Mouse (Mus musculus) forebrain, embryonic 14.5 days (tissue): ENCODE measurements at regions not wholly inside any gene's neighbourhood (a gene's known extent, or its start where the extent isn't known, plus 50 kb on each side); places are given as distances from the start of the nearest gene placed in this dataset.
"Not testable (repeated sequence)": the region's sequence is repeated elsewhere in the genome, so short reads cannot be mapped to it uniquely, and the experiment has no call there.

Experiments
- ATAC-seq: fragments of 200-750 bp; cut with Nextera tagmentation; 2 replicates; pipeline ENCODE4 v1.8.0; 2017; ENCODE audit warnings: mild to moderate bottlenecking, moderate library complexity
- DNase-seq: peaks from one replicate; pipeline ENCODE4 v3.0.0-alpha.2; 2015; ENCODE audit warnings: low spot score
- H3K27ac ChIP-seq: fragments of 300-500 bp; sonication (generic); 2 replicates; pipeline ENCODE4 v1.5.1; 2014; ENCODE audit warnings: low read depth, mild to moderate bottlenecking, control low read depth, low read length, moderate library complexity
- H3K27me3 ChIP-seq: fragments of 300-500 bp; sonication (generic); replicated peaks from 2 replicates; pipeline ENCODE4 v1.6.1; 2014; ENCODE audit warnings: low read length, control low read depth, mixed read lengths; ENCODE audit not compliant: control insufficient read depth, insufficient read depth
- H3K36me3 ChIP-seq: fragments of 300-500 bp; sonication (generic); 2 replicates; pipeline ENCODE4 v1.6.1; 2014; ENCODE audit warnings: low read length, control low read depth; ENCODE audit not compliant: control insufficient read depth, insufficient read depth
- H3K4me1 ChIP-seq: fragments of 300-500 bp; sonication (generic); 2 replicates; pipeline ENCODE4 v1.6.1; 2014; ENCODE audit warnings: antibody characterized with exemption, low read length, control low read depth; ENCODE audit not compliant: control insufficient read depth, insufficient read depth
- H3K4me2 ChIP-seq: fragments of 300-500 bp; sonication (generic); 2 replicates; pipeline ENCODE4 v1.6.1; 2014; ENCODE audit warnings: mild to moderate bottlenecking, control low read depth, low read length
- H3K4me3 ChIP-seq: fragments of 300-500 bp; sonication (generic); 2 replicates; pipeline ENCODE4 v1.5.1; 2014; ENCODE audit warnings: low read depth, low read length, control low read depth
- H3K9ac ChIP-seq: fragments of 300-500 bp; sonication (generic); 2 replicates; pipeline ENCODE4 v1.6.1; 2014; ENCODE audit warnings: mild to moderate bottlenecking, low read length, control low read depth, moderate library complexity
- H3K9me3 ChIP-seq: fragments of 300-500 bp; sonication (generic); replicated peaks from 2 replicates; pipeline ENCODE4 v1.6.1; 2016; ENCODE audit warnings: low read length, control low read depth, mixed read lengths; ENCODE audit not compliant: control insufficient read depth
- WGBS: fragments of 180-500 bp; shearing (Covaris S2); extraction: QIAGEN DNeasy Blood & Tissue Kit; methylation state at CpG from one replicate; pipeline ENCODE4 v1.1.7; 2014; 5-methylcytosine and 5-hydroxymethylcytosine counted together

GRCm38 (mm10) chr13:52252303-52252702 lies 278.8 kb downstream of the Diras2 start:
- no peaks in the 10 kb centered on the region for H3K9me3 ChIP-seq

GRCm38 (mm10) chr13:52252726-52253125 lies 278.4 kb downstream of the Diras2 start:
- H3K27ac ChIP-seq, H3K4me1 ChIP-seq, DNase-seq, H3K9ac ChIP-seq, H3K27me3 ChIP-seq, H3K9me3 ChIP-seq, ATAC-seq, H3K4me2 ChIP-seq, H3K4me3 ChIP-seq, H3K36me3 ChIP-seq: not testable (repeated sequence)
- WGBS, result 39% methylated on average over 6 of the region's 6 CpGs

More at GRCm38 (mm10) chr13:52252303-52252702, 278.8 kb downstream of the Diras2 start:
- no peak overlapping the region for H3K4me3 ChIP-seq
- no peak overlapping the region for H3K27ac ChIP-seq
- no peaks in the 10 kb centered on the region for H3K36me3 ChIP-seq
- WGBS, result 62% methylated on average over 4 of the region's 4 CpGs
- H3K4me1 ChIP-seq, result no peaks in the 10 kb centered on the region
- no peak overlapping the region for H3K4me2 ChIP-seq
- no peak for ATAC-seq
- H3K27me3 ChIP-seq, result 0 out of 2 replicates have a peak, but pooled peaks cover 2% of the 10 kb centered on the region
- H3K9ac ChIP-seq, result no peak overlapping the region
- DNase-seq, result no peak

- Histone ChIP-seq H3K4me2 (no peak overlapping the region), H3K4me3 (no peak overlapping the region), H3K27me3 (0 out of 2 replicates have a peak, but pooled peaks cover 2% of the 10 kb centered on the region), H3K4me1 (no peaks in the 10 kb centered on the region), H3K9me3 (no peaks in the 10 kb centered on the region), H3K36me3 (no peaks in the 10 kb centered on the region), H3K9ac (no peak overlapping the region), H3K27ac (no peak overlapping the region)
- 32% methylated on average over 8 of the region's 8 CpGs for WGBS
- DNase-seq (peak; percentile 73), ATAC-seq (peak; percentile 48; the same call in 1 of the 2 replicates)
Observed at GRCm38 (mm10) chr13:52253138-52253537, 277.9 kb downstream of the Diras2 start.

GRCm38 (mm10) chr13:52254185-52254584 lies 276.9 kb downstream of the Diras2 start:
- peak; percentile 88 for DNase-seq
- Histone ChIP-seq H3K4me2 (no peak overlapping the region), H3K27ac (no peak overlapping the region), H3K36me3 (no peaks in the 10 kb centered on the region), H3K4me1 (no peaks in the 10 kb centered on the region), H3K9ac (no peak overlapping the region), H3K27me3 (0 out of 2 replicates have a peak, but pooled peaks cover 2% of the 10 kb centered on the region), H3K4me3 (no peak overlapping the region), H3K9me3 (no peaks in the 10 kb centered on the region)
- WGBS, result 11% methylated on average over 9 of the region's 9 CpGs
- peak; percentile 34; the same call in 1 of the 2 replicates for ATAC-seq

- Histone ChIP-seq H3K4me1 (no peaks in the 10 kb centered on the region), H3K9me3 (no peaks in the 10 kb centered on the region), H3K36me3 (no peaks in the 10 kb centered on the region), H3K4me2 (no peak overlapping the region), H3K27me3 (0 out of 2 replicates have a peak, but pooled peaks cover 2% of the 10 kb centered on the region), H3K4me3 (no peak overlapping the region), H3K27ac (no peak overlapping the region), H3K9ac (no peak overlapping the region)
- DNase-seq, result no peak
- WGBS, result 62% methylated on average over 5 of the region's 5 CpGs
- no peak for ATAC-seq
Observed at GRCm38 (mm10) chr13:52255697-52256096, 275.4 kb downstream of the Diras2 start.

GRCm38 (mm10) chr13:52258373-52258772 lies 272.7 kb downstream of the Diras2 start:
- Histone ChIP-seq H3K9me3 (no peaks in the 10 kb centered on the region), H3K27me3 (no peaks in the 10 kb centered on the region), H3K27ac (no peak overlapping the region), H3K4me1 (no peaks in the 10 kb centered on the region), H3K36me3 (no peaks in the 10 kb centered on the region), H3K9ac (no peak overlapping the region), H3K4me2 (no peak overlapping the region), H3K4me3 (no peak overlapping the region)
- 88% methylated on average over 8 of the region's 8 CpGs for WGBS
- ATAC-seq, result no peak
- no peak for DNase-seq

GRCm38 (mm10) chr13:52262949-52263550 lies 268.0 kb downstream of the Diras2 start:
- ATAC-seq, result peak; percentile 20; the same call in 1 of the 2 replicates
- Histone ChIP-seq H3K4me1 (no peaks in the 10 kb centered on the region), H3K4me2 (no peak overlapping the region), H3K27me3 (no peaks in the 10 kb centered on the region), H3K9ac (no peak overlapping the region), H3K27ac (no peak overlapping the region), H3K9me3 (no peaks in the 10 kb centered on the region), H3K36me3 (no peaks in the 10 kb centered on the region), H3K4me3 (no peak overlapping the region)
- WGBS, result 85% methylated on average over 14 of the region's 14 CpGs
- peak; percentile 53 for DNase-seq

- H3K4me3 ChIP-seq, result no peak overlapping the region
- H3K4me1 ChIP-seq, result no peaks in the 10 kb centered on the region
- no peaks in the 10 kb centered on the region for H3K9me3 ChIP-seq
- H3K36me3 ChIP-seq, result no peaks in the 10 kb centered on the region
- H3K9ac ChIP-seq, result no peak overlapping the region
- WGBS, result 61% methylated on average over 6 of the region's 6 CpGs
- no peak overlapping the region for H3K4me2 ChIP-seq
- no peaks in the 10 kb centered on the region for H3K27me3 ChIP-seq
- DNase-seq (no peak), ATAC-seq (no peak)
- H3K27ac ChIP-seq, result no peak overlapping the region
Observed at GRCm38 (mm10) chr13:52268279-52268678, 262.8 kb downstream of the Diras2 start.

GRCm38 (mm10) chr13:52273502-52274246 lies 257.4 kb downstream of the Diras2 start:
- ATAC-seq (no peak), DNase-seq (no peak)
- H3K27me3 ChIP-seq, result no peaks in the 10 kb centered on the region
- no peaks in the 10 kb centered on the region for H3K9me3 ChIP-seq
- 88% methylated on average over 19 of the region's 19 CpGs for WGBS
- no peak overlapping the region for H3K27ac ChIP-seq
- no peaks in the 10 kb centered on the region for H3K36me3 ChIP-seq
- no peak overlapping the region for H3K9ac ChIP-seq
- no peaks in the 10 kb centered on the region for H3K4me1 ChIP-seq
- no peak overlapping the region for H3K4me3 ChIP-seq
- no peak overlapping the region for H3K4me2 ChIP-seq
